In genomic region chr12:101082296-101083075, GRCm38 (mm10) we compare ENCODE assay signal across 8 mouse cellular contexts. TPM values are rescaled to one million over a fixed set of nuclear protein-coding genes. Genes with fewer than 3 reads are reported as not detected.
DNase-seq lines count a peak whose midpoint lies in the region; ATAC-seq lines count a peak whose summit lies in the region.

No protein-coding gene starts in this region.

- no peaks in the 10 kb centered on the region for H3K9me3 ChIP-seq in forebrain, embryonic 15.5 days

- H3K36me3 ChIP-seq in forebrain, embryonic 15.5 days: no peaks in the 10 kb centered on the region

- no peaks in the 10 kb centered on the region for H3K27me3 ChIP-seq in forebrain, embryonic 15.5 days

- ATAC-seq in forebrain, embryonic 15.5 days (replicated peaks): peak; percentile 4

- peak overlapping the region; percentile 92 for H3K27ac ChIP-seq in brown adipose tissue, adult 24 weeks (replicated peaks; ENCODE audit: low read depth, low read length)
- H3K27ac ChIP-seq in forebrain, embryonic 15.5 days (replicated peaks): peak overlapping the region; percentile 99

- peak; percentile 9 to 16 for DNase-seq in left cerebral cortex, adult 18-20 months (ENCODE audit: low spot score in 2 of 2)
- DNase-seq in left cerebral cortex, postnatal 36 days (ENCODE audit: low spot score in 2 of 2): no peak
- DNase-seq in heart, postnatal 10 days: peak; percentile 51 to 66
- peak; percentile 32 to 65 for DNase-seq in kidney, postnatal 25 days
- peak; percentile 53 for DNase-seq in lung, postnatal 4 days
- peak; percentile 6 to 18 for DNase-seq in right cerebral cortex, postnatal 36 days (ENCODE audit: low spot score in 2 of 2)

- H3K9ac ChIP-seq in forebrain, embryonic 15.5 days (replicated peaks): peak overlapping the region; percentile 88

- H3K4me3 ChIP-seq in brown adipose tissue, adult 24 weeks (ENCODE audit: insufficient read depth, low read depth, low read length): peak overlapping the region; percentile 98
- peak overlapping the region; percentile 90 for H3K4me3 ChIP-seq in forebrain, embryonic 15.5 days

- H3K4me1 ChIP-seq in brown adipose tissue, adult 24 weeks (ENCODE audit: control insufficient read depth, insufficient read depth, insufficient read length, low read length): peaks cover 7% of the 10 kb centered on the region
- H3K4me1 ChIP-seq in forebrain, embryonic 15.5 days: peaks cover 45% of the 10 kb centered on the region

- intact Hi-C loops in left cerebral cortex, postnatal 36 days (cut with DNase I): no loop called here
- intact Hi-C loops in heart, postnatal 10 days (cut with DNase I): no loop called here

- under 1% methylated on average over 69 of the region's 69 CpGs for WGBS in forebrain, embryonic 15.5 days

- H3K4me2 ChIP-seq in forebrain, embryonic 15.5 days (replicated peaks): peak overlapping the region; percentile 61

RNA-seq across cellular contexts. Expression of gene Ppp4r3a, which starts 1.0 kb away (rescaled TPM):
- 10 to 100 TPM; 44.2 to 44.6 TPM for total RNA-seq in left cerebral cortex, adult 18-20 months (2021)
- 10 to 100 TPM; 35.6 to 46.1 TPM for total RNA-seq in left cerebral cortex, postnatal 36 days (2021)
- 19.4 and 37.8 TPM in 2 replicates for polyA plus RNA-seq in brown adipose tissue, adult 24 weeks (2012; ENCODE audit: insufficient read depth, insufficient read length, missing spikeins)
- polyA plus RNA-seq in forebrain, embryonic 15.5 days (2015; fragmentation: Nextera tagmentation; extraction: Ambion mirVana): 36.4 and 38.5 TPM in 2 replicates
- 10 to 100 TPM; 37.6 to 38.9 TPM for total RNA-seq in heart, postnatal 10 days (2021)

RNA-seq across cellular contexts. Expression of gene Ccdc88c, which starts 53.6 kb away (rescaled TPM):
- total RNA-seq in left cerebral cortex, adult 18-20 months (2021): 10 to 100 TPM; 19.1 to 24.0 TPM
- total RNA-seq in left cerebral cortex, postnatal 36 days (2021): 10 to 100 TPM; 16.7 to 28.8 TPM
- 2.2 and 4.0 TPM in 2 replicates for polyA plus RNA-seq in brown adipose tissue, adult 24 weeks (2012; ENCODE audit: insufficient read depth, insufficient read length, missing spikeins)
- polyA plus RNA-seq in forebrain, embryonic 15.5 days (2015; fragmentation: Nextera tagmentation; extraction: Ambion mirVana): 18.3 and 20.3 TPM in 2 replicates
- 10 to 100 TPM; 11.9 to 13.2 TPM for total RNA-seq in heart, postnatal 10 days (2021)

Comparison
In these comparisons a context has a peak if more than half of its experiments do, and no peak if none do; other contexts are left out.
1. DNase-seq: peak in left cerebral cortex, adult 18-20 months (2 of 2), heart, postnatal 10 days (2 of 2), kidney, postnatal 25 days (2 of 2), lung, postnatal 4 days (2 of 2) and right cerebral cortex, postnatal 36 days (2 of 2); none in left cerebral cortex, postnatal 36 days (0 of 2).